Mouse (Mus musculus) gastrocnemius, adult 18-20 months (tissue): ENCODE measurements around the gene Dynll1. TPM values are rescaled to one million over a fixed set of nuclear protein-coding genes. Genes with fewer than 3 reads are reported as not detected.

Source experiments
- DNase-seq: peaks from one replicate; pipeline ENCODE4 v3.0.0; 2021; ENCODE audit warnings: low spot score
- total RNA-seq, 2 experiments: library from RNA; stranded (reverse); gene quantifications; 2 replicates each; pipeline ENCODE4 v1.2.3; 2021

Gene Dynll1
- total RNA-seq, 2 experiments from 2014 or later: 44.1 to 75.5 TPM

GRCm38 (mm10) chr5:115268266-115268665 lies 32.5 kb downstream of the Dynll1 start:
- DNase-seq: peak; percentile 67

GRCm38 (mm10) chr5:115267469-115268045 lies 33.2 kb downstream of the Dynll1 start:
- DNase-seq: no peak

- DNase-seq: peak; percentile 34
Observed at GRCm38 (mm10) chr5:115266787-115267468, 33.9 kb downstream of the Dynll1 start.

- DNase-seq: no peak
Observed at GRCm38 (mm10) chr5:115266340-115266739, 34.5 kb downstream of the Dynll1 start.

- no peak for DNase-seq
Observed at GRCm38 (mm10) chr5:115262502-115263291, 38.1 kb downstream of the Dynll1 start.

- DNase-seq: no peak
Observed at GRCm38 (mm10) chr5:115261880-115262279, 38.9 kb downstream of the Dynll1 start.

GRCm38 (mm10) chr5:115261141-115261540 lies 39.7 kb downstream of the Dynll1 start:
- no peak for DNase-seq

GRCm38 (mm10) chr5:115260356-115260755 lies 40.4 kb downstream of the Dynll1 start:
- DNase-seq: no peak

- DNase-seq: no peak
Observed at GRCm38 (mm10) chr5:115256909-115257546, 43.8 kb downstream of the Dynll1 start.

GRCm38 (mm10) chr5:115255472-115255871 lies 45.3 kb downstream of the Dynll1 start:
- DNase-seq: no peak

Other genes with a start within 250 kb of the Dynll1 start
- not detected for gene Gm10401, start 202.7 kb downstream of the Dynll1 start, total RNA-seq
- 10 to 100 TPM; 74.2 to 75.3 TPM for gene Acads, start 181.7 kb downstream of the Dynll1 start, total RNA-seq
- gene Unc119b, start 166.0 kb downstream of the Dynll1 start, total RNA-seq: 10 to 100 TPM; 11.1 to 12.4 TPM
- gene Mlec, start 142.8 kb downstream of the Dynll1 start, total RNA-seq: 100 to 1,000 TPM; 149 to 158 TPM
- 1 to 10 TPM in 1 of 2 experiments, under 1 TPM in 1; 0.50 to 1.2 TPM for gene Cabp1, start 106.6 kb downstream of the Dynll1 start, total RNA-seq
- gene Pop5, start 65.2 kb downstream of the Dynll1 start, total RNA-seq: 10 to 100 TPM; 34.9 to 39.3 TPM
- 100 to 1,000 TPM; 275 to 312 TPM for gene Rnf10, start 28.1 kb downstream of the Dynll1 start, total RNA-seq
- gene Coq5, start 21.3 kb downstream of the Dynll1 start, total RNA-seq: 10 to 100 TPM; 81.3 to 91.7 TPM
- 10 to 100 TPM in 1 of 2 experiments, 1 to 10 TPM in 1; 9.6 to 13.2 TPM for gene Srsf9, start 26.2 kb upstream of the Dynll1 start, total RNA-seq
- gene Gatc, start 40.2 kb upstream of the Dynll1 start, total RNA-seq: 10 to 100 TPM; 23.6 to 24.7 TPM
- 10 to 100 TPM; 18.2 to 18.3 TPM for gene Triap1, start 40.2 kb upstream of the Dynll1 start, total RNA-seq
- gene Cox6a1, start 48.0 kb upstream of the Dynll1 start, total RNA-seq: 10 to 100 TPM; 42.5 to 67.7 TPM
- under 1 TPM in 1 of 2 experiments, not detected in 1; 0.57 TPM for gene Msi1, start 128.6 kb upstream of the Dynll1 start, total RNA-seq
- gene Pla2g1b, start 165.3 kb upstream of the Dynll1 start, total RNA-seq: not detected
- 10 to 100 TPM; 14.8 to 16.5 TPM for gene Sirt4, start 183.7 kb upstream of the Dynll1 start, total RNA-seq
- gene Pxn, start 205.7 kb upstream of the Dynll1 start, total RNA-seq: 10 to 100 TPM; 87.2 to 94.2 TPM